Mouse (Mus musculus) activated CD4-positive, CD25-positive, alpha-beta regulatory T cell, adult 4 months (primary cell): Measurements from ENCODE around the gene Dhrs4. TPM values are rescaled to one million over a fixed set of nuclear protein-coding genes. Genes with fewer than 3 reads are reported as not detected.

ENCODE experiments used
- ATAC-seq: one replicate; pipeline ENCODE4 v1.8.0; 2017
- polyA plus RNA-seq, 2 experiments: library from polyadenylated mRNA; unstranded; fragments of 100-300 nt; shearing (Covaris generic); gene quantifications; one replicate each; pipeline ENCODE4 v1.2.1; 2017

Dhrs4 gene
- 10 to 100 TPM; 39.2 to 42.2 TPM for polyA plus RNA-seq

GRCm38 (mm10) chr14:55478651-55479599 lies at the start of gene Dhrs4:
TSS of gene Dhrs4 (plus strand) at chr14:55478758.
- peak; percentile 88 for ATAC-seq

- no peak for ATAC-seq
These were observed 48.3 kb upstream of the Dhrs4 start for GRCm38 (mm10) chr14:55430255-55430654.

GRCm38 (mm10) chr14:55433052-55433451 lies 45.5 kb upstream of the Dhrs4 start:
- ATAC-seq, result no peak

- ATAC-seq, result no peak
These were observed 43.7 kb upstream of the Dhrs4 start for GRCm38 (mm10) chr14:55434825-55435224.

- no peak for ATAC-seq
These were observed 41.4 kb upstream of the Dhrs4 start for GRCm38 (mm10) chr14:55437118-55437517.

GRCm38 (mm10) chr14:55438193-55438784 lies 40.3 kb upstream of the Dhrs4 start:
- no peak for ATAC-seq

- ATAC-seq, result no peak
These were observed 20.9 kb upstream of the Dhrs4 start for GRCm38 (mm10) chr14:55457693-55458092.

- ATAC-seq, result no peak
These were observed 20.3 kb upstream of the Dhrs4 start for GRCm38 (mm10) chr14:55458273-55458672.

- no peak for ATAC-seq
These were observed 19.8 kb upstream of the Dhrs4 start for GRCm38 (mm10) chr14:55458761-55459160.

- ATAC-seq, result no peak
These were observed 18.8 kb upstream of the Dhrs4 start for GRCm38 (mm10) chr14:55459796-55460195.

GRCm38 (mm10) chr14:55460297-55460696 lies 18.3 kb upstream of the Dhrs4 start:
- no peak for ATAC-seq

- no peak for ATAC-seq
These were observed 16.8 kb upstream of the Dhrs4 start for GRCm38 (mm10) chr14:55461757-55462156.

GRCm38 (mm10) chr14:55466481-55466880 lies 12.1 kb upstream of the Dhrs4 start:
- ATAC-seq, result no peak

- no peak for ATAC-seq
These were observed 11.4 kb upstream of the Dhrs4 start for GRCm38 (mm10) chr14:55467108-55467507.

- no peak for ATAC-seq
These were observed 10.2 kb upstream of the Dhrs4 start for GRCm38 (mm10) chr14:55468301-55468741.

GRCm38 (mm10) chr14:55469041-55469440 lies 9.5 kb upstream of the Dhrs4 start:
- no peak for ATAC-seq

- ATAC-seq, result no peak
These were observed 8.7 kb upstream of the Dhrs4 start for GRCm38 (mm10) chr14:55469821-55470220.

GRCm38 (mm10) chr14:55470806-55471205 lies 7.8 kb upstream of the Dhrs4 start:
- no peak for ATAC-seq

GRCm38 (mm10) chr14:55475654-55476053 lies 2.9 kb upstream of the Dhrs4 start:
- no peak for ATAC-seq

GRCm38 (mm10) chr14:55477421-55477820 lies 1.1 kb upstream of the Dhrs4 start:
- ATAC-seq, result no peak

- no peak for ATAC-seq
These were observed 729 bp upstream of the Dhrs4 start for GRCm38 (mm10) chr14:55477829-55478228.

- ATAC-seq, result no peak
These were observed 1.1 kb downstream of the Dhrs4 start for GRCm38 (mm10) chr14:55479629-55480028.

- no peak for ATAC-seq
These were observed 6.0 kb downstream of the Dhrs4 start for GRCm38 (mm10) chr14:55484430-55485085.
